Mouse (Mus musculus): ENCODE data around the gene Ahr.

The Ahr gene

DNA sequence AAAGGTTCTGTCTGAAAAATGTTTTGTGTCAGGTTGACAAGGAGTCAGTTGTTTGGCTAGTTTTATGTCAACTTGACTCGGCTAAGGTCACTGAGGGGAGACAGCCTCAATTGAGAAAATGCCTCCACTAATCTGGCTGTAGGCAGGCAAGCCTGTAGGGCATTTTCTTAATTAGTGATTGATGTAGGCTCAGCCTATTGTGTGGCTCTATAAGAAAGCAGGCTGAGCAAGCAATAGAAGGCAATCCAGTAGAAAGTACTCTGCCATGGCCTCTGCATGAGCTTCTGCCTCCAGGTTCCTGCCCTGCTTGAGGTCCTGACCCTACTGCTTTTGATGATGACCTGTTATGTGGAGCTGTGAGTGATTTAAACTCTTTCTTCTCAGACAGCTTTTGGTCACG is 33.4 kb downstream of the Ahr start:
- no peak for DNase-seq

DNA sequence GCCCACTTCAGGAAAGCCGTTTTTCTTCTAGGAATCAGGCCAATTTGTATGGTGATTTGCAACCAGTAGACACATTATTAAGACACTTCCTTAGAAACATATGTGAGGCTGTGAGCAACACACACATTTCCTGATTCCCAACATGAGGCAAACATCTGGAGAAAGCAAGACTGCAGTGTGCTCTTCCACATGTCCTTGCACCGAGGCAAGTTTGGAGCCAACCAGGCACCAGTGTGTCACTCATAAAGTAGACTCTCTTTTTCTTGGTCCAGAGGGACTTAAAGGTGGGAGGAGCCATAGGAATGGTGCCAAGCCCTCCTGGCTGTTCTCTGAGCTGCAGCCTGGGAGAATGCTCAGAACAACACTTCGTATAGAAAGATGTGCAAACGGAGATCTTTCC is 39.6 kb downstream of the Ahr start:
- no peak for DNase-seq

DNA sequence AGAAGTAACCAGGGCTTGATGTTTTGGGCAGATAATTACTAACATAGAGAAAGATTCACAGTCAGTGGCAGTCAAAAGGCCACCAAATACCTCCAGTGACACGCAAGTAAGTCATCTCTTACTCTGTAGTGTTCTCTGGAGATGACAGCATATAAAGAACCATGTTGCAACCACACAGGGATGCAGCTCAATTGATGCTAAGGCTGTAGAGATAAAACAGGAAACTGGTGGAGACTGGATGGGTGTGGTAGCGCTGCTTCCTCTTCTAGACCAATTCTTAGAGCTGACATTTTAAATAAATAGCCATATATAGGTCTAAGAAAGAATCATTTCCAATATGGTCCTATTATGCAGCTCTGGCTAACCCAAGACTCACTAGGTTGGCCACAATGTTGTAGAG is 54.1 kb downstream of the Ahr start:
- no peak for DNase-seq

DNA sequence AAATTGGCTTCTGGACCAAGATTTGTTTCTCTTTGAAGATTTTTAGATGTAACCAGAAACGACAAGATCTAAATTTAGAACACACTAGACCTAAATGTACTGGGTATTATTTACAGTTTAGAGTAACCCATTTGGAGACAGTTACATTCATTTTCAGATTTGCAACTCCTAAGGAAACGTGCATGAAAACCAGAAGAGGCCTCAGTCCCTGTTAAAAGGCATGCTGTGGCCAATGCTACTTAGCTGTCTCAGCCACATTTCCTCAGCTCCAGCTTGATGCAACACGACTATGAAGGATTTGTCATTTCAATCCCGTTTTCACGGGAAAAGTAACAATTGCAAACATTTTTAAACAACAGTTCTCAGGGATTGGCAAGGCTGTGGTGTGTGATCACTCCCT is 55.9 kb downstream of the Ahr start:
- DNase-seq = no peak

DNA sequence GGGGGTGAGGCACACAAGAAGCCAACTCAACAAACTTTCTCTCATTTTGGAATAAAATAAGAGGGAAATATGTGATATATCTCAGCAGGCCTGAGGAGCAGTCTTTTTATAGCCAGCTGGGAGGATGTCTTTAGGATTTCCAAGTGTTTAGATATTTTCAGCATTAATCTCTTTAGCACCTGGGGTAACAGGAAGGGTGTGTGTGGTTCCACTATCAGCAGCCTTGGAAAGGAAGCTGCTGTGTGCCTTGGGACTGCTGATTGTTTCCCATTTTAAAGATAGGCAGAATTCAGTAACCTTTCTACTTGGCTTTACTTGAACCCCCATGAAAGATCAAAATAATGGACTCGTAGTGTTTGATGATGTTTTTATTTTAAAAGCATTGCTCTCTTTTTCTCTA is 71.4 kb downstream of the Ahr start:
- no peak for DNase-seq

DNA sequence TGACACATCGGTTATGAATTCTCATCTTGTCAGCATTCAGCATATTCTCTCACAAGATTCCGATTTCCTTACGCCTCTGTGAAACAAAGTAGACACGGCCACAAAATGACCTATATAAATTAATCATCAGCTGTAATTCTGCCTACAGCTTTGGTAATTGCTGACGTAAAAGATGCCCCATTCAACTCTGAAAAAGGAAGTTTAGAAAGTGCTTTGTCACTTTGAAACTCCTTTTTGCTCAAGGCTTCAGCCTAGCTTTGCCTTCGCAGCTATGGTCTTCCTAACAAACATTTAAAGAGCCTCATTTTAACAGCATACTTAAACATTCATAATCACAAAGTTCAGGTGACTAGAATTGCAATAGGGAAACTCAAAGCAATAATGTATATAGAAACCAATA is 72.2 kb downstream of the Ahr start:
- DNase-seq = no peak

DNA sequence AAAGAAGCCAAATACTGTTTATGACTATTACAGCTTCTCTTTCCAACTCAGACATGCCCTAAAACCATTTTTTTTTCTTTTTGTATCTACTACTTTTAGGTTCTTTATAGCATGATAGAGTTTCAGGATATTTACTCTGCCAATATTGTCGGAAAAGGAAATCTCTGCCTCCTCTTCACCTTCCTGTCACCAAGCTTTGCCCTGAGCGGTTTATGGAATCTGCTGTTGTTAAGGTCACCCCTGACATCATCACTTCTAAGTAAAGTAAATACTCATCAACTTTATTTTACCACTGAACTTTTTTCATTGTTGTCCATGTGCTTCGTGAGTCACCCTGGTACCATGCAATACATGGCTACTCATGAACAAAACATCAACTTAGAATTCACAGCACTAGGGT is 75.2 kb downstream of the Ahr start:
- no peak for DNase-seq
